ENCODE assay signal across 8 mouse cellular contexts in genomic region chr3:146405213-146406006, GRCm38 (mm10). TPM values are rescaled to one million over a fixed set of nuclear protein-coding genes. Genes with fewer than 3 reads are reported as not detected.
A peak's percentile ranks its signal among the peaks of the same experiment; 100 is the strongest.
DNase-seq lines count a peak whose midpoint lies in the region; ATAC-seq and TF ChIP-seq lines count a peak whose summit lies in the region.

No protein-coding gene starts in this region.

- H3K9me3 ChIP-seq in limb, embryonic 14.5 days (ENCODE audit: control insufficient read depth, low read length) = no peaks in the 10 kb centered on the region
- no peaks in the 10 kb centered on the region for H3K9me3 ChIP-seq in stomach, embryonic 14.5 days (ENCODE audit: control insufficient read depth, low read depth, low read length)

- H3K4me1 ChIP-seq in limb, embryonic 14.5 days (ENCODE audit: control insufficient read depth, insufficient read depth, low read length) = peaks cover 15% of the 10 kb centered on the region
- H3K4me1 ChIP-seq in stomach, embryonic 14.5 days (ENCODE audit: control insufficient read depth, insufficient read depth, low read length) = peaks cover 14% of the 10 kb centered on the region

- H3K36me3 ChIP-seq in limb, embryonic 14.5 days (ENCODE audit: control insufficient read depth, insufficient read depth, low read length) = no peaks in the 10 kb centered on the region
- H3K36me3 ChIP-seq in stomach, embryonic 14.5 days (ENCODE audit: control insufficient read depth, insufficient read depth, low read length) = no peaks in the 10 kb centered on the region

- H3K9ac ChIP-seq in limb, embryonic 14.5 days (ENCODE audit: low read depth, low read length, severe bottlenecking) = peak overlapping the region; percentile 85
- peak overlapping the region; percentile 77 for H3K9ac ChIP-seq in stomach, embryonic 14.5 days (replicated peaks; ENCODE audit: low read depth, low read length)

- TF ChIP-seq POLR2A in limb, embryonic 14.5 days (IDR thresholded peaks at IDR 0.05; ENCODE audit: borderline replicate concordance, extremely low read depth, insufficient read depth, insufficient read length) = no peak

- no peak for DNase-seq in frontal cortex, adult 2 months (ENCODE audit: extremely low spot score in 1 of 2, low spot score in 1 of 2)
- DNase-seq in 416B (ENCODE audit: low read depth) = peak; percentile 67
- DNase-seq in limb, embryonic 14.5 days (ENCODE audit: low spot score) = no peak
- DNase-seq in left cerebral cortex, postnatal 25 days (ENCODE audit: low spot score in 2 of 2) = no peak
- DNase-seq in gastrocnemius, postnatal 4 days (ENCODE audit: low spot score in 2 of 2) = no peak

- peak overlapping the region; percentile 75 for H3K4me2 ChIP-seq in limb, embryonic 14.5 days (replicated peaks; ENCODE audit: low read depth, low read length, severe bottlenecking)
- peak overlapping the region; percentile 70 for H3K4me2 ChIP-seq in stomach, embryonic 14.5 days (replicated peaks; ENCODE audit: low read depth, low read length)

- 19% methylated on average over 18 of the region's 18 CpGs for WGBS in limb, embryonic 14.5 days
- 28% methylated on average over 18 of the region's 18 CpGs for WGBS in stomach, embryonic 14.5 days

- H3K27me3 ChIP-seq in limb, embryonic 14.5 days (ENCODE audit: control insufficient read depth, insufficient read depth, low read length) = no peaks in the 10 kb centered on the region
- no peaks in the 10 kb centered on the region for H3K27me3 ChIP-seq in stomach, embryonic 14.5 days (ENCODE audit: control insufficient read depth, insufficient read depth, low read length)

- peak; percentile 7; the same call in 1 of the 2 replicates for ATAC-seq in frontal cortex, adult (ENCODE audit: low TSS enrichment)
- peak; percentile 65 for ATAC-seq in erythroblast, adult 5-6 weeks (replicated peaks; ENCODE audit: low FRiP score, poor library complexity, severe bottlenecking)
- no peak for ATAC-seq in limb, embryonic 14.5 days (ENCODE audit: low FRiP score, low read depth)
- no peak; the same call in 1 of the 2 replicates for ATAC-seq in stomach, embryonic 14.5 days (ENCODE audit: insufficient number of reproducible peaks, insufficient read depth, low FRiP score, low read depth)

- intact Hi-C loops in left cerebral cortex, postnatal 25 days (cut with DNase I) = loop anchor here (2.0 kb wide), 1 partner anchor 61 kb away; no protein-coding TSS in a partner anchor

- H3K27ac ChIP-seq in limb, embryonic 14.5 days (replicated peaks; ENCODE audit: low read depth, low read length) = 0 out of 2 replicates have a peak overlapping the region, but pooled peaks have one; percentile 70
- peak overlapping the region; percentile 77; the same call in 1 of the 2 replicates for H3K27ac ChIP-seq in stomach, embryonic 14.5 days (ENCODE audit: low read length)

- peak overlapping the region; percentile 86 for H3K4me3 ChIP-seq in limb, embryonic 14.5 days (replicated peaks; ENCODE audit: low read length)
- H3K4me3 ChIP-seq in stomach, embryonic 14.5 days (ENCODE audit: low read depth, low read length) = peak overlapping the region; percentile 86

RNA-seq across cellular contexts. Expression of gene Ssx2ip, which starts 1.0 kb away (rescaled TPM):
- 38.1 and 38.9 TPM in 2 replicates for polyA plus RNA-seq in frontal cortex, adult 2 months (2012; rRNA removed)
- total RNA-seq in erythroblast, adult 5-6 weeks (2015; ENCODE audit: low replicate concordance) = 13.2 and 15.0 TPM in 2 replicates
- 25.0 and 37.5 TPM in 2 replicates for total RNA-seq in erythroblast, adult 5-6 weeks (2017; ENCODE audit: low replicate concordance)
- 9.1 and 12.2 TPM in 2 replicates for polyA plus RNA-seq in limb, embryonic 14.5 days (2012; rRNA removed)
- polyA plus RNA-seq in limb, embryonic 14.5 days (2014; fragmentation: Nextera tagmentation; extraction: Ambion mirVana) = 28.6 and 32.6 TPM in 2 replicates
- 24.0 and 28.2 TPM in 2 replicates for polyA plus RNA-seq in stomach, embryonic 14.5 days (2014; fragmentation: Nextera tagmentation; extraction: Ambion mirVana)
- total RNA-seq in left cerebral cortex, postnatal 25 days (2021) = 10 to 100 TPM; 97.0 to 97.3 TPM
- total RNA-seq in gastrocnemius, postnatal 4 days (2021) = 10 to 100 TPM; 20.2 to 22.6 TPM

RNA-seq across cellular contexts. Expression of gene Ctbs, which starts 44.2 kb away (rescaled TPM):
- 5.1 and 6.0 TPM in 2 replicates for polyA plus RNA-seq in frontal cortex, adult 2 months (2012; rRNA removed)
- total RNA-seq in erythroblast, adult 5-6 weeks (2015; ENCODE audit: low replicate concordance) = 6.5 and 9.6 TPM in 2 replicates
- total RNA-seq in erythroblast, adult 5-6 weeks (2017; ENCODE audit: low replicate concordance) = 2.9 and 4.6 TPM in 2 replicates
- polyA plus RNA-seq in limb, embryonic 14.5 days (2012; rRNA removed) = 5.2 and 5.4 TPM in 2 replicates
- 8.8 and 9.3 TPM in 2 replicates for polyA plus RNA-seq in limb, embryonic 14.5 days (2014; fragmentation: Nextera tagmentation; extraction: Ambion mirVana)
- 12.4 and 14.6 TPM in 2 replicates for polyA plus RNA-seq in stomach, embryonic 14.5 days (2014; fragmentation: Nextera tagmentation; extraction: Ambion mirVana)
- 1 to 10 TPM; 6.3 to 8.4 TPM for total RNA-seq in left cerebral cortex, postnatal 25 days (2021)
- total RNA-seq in gastrocnemius, postnatal 4 days (2021) = 1 to 10 TPM; 7.9 to 8.6 TPM

Comparison
In these comparisons a context has a peak if more than half of its experiments do, and no peak if none do; other contexts are left out.
1. ATAC-seq: peak in frontal cortex, adult (single experiment) and erythroblast, adult 5-6 weeks (single experiment); none in limb, embryonic 14.5 days (single experiment) and stomach, embryonic 14.5 days (single experiment).